Mouse (Mus musculus) small intestine, adult 2 months (tissue): ENCODE measurements at regions not wholly inside any gene's neighbourhood (a gene's known extent, or its start where the extent isn't known, plus 50 kb on each side); places are given as distances from the start of the nearest gene placed in this dataset.

ENCODE experiments used
- H3K27ac ChIP-seq: fragments of 200-500 bp; 2 replicates; pipeline ENCODE4 v1.5.1; 2012; ENCODE audit warnings: low read depth, low read length, control low read depth, inconsistent platforms; ENCODE audit not compliant: insufficient read depth
- H3K27me3 ChIP-seq: fragments of 200-500 bp; 2 replicates; pipeline ENCODE4 v1.6.1; 2012; ENCODE audit warnings: mild to moderate bottlenecking, moderate library complexity, low read length, inconsistent platforms; ENCODE audit not compliant: control insufficient read depth, insufficient read depth
- H3K36me3 ChIP-seq: fragments of 200-500 bp; 2 replicates; pipeline ENCODE4 v1.6.1; 2012; ENCODE audit warnings: mild to moderate bottlenecking, low read length, control low read depth, inconsistent platforms; ENCODE audit not compliant: control insufficient read depth, insufficient read depth
- H3K4me1 ChIP-seq: fragments of 200-500 bp; 2 replicates; pipeline ENCODE4 v1.6.1; 2012; ENCODE audit warnings: low read length, inconsistent platforms, mixed read lengths; ENCODE audit not compliant: control insufficient read depth, insufficient read depth, insufficient read length
- H3K4me3 ChIP-seq: fragments of 200-500 bp; 2 replicates; pipeline ENCODE4 v1.5.1; 2012; ENCODE audit warnings: low read depth, mild to moderate bottlenecking, control low read depth, inconsistent platforms, low read length, moderate library complexity
- CTCF ChIP-seq: fragments of 200-500 bp; IDR thresholded peaks from 2 replicates; pipeline ENCODE4 v1.5.1; 2012; ENCODE audit warnings: low read depth, mild to moderate bottlenecking, control low read depth, inconsistent platforms, low read length, moderate library complexity, mixed read lengths; ENCODE audit not compliant: insufficient replicate concordance, insufficient read length; ENCODE audit errors: extremely low read depth
- POLR2A ChIP-seq: fragments of 200-500 bp; IDR thresholded peaks from 2 replicates; pipeline ENCODE4 v1.6.1; 2012; ENCODE audit warnings: low read depth, mild to moderate bottlenecking, control low read depth, inconsistent platforms, low read length, moderate library complexity
- WGBS: fragments of 180-500 bp; shearing (Covaris S2); methylation state at CpG from one replicate; pipeline ENCODE4 v1.1.7; 2018; 5-methylcytosine and 5-hydroxymethylcytosine counted together

DNA sequence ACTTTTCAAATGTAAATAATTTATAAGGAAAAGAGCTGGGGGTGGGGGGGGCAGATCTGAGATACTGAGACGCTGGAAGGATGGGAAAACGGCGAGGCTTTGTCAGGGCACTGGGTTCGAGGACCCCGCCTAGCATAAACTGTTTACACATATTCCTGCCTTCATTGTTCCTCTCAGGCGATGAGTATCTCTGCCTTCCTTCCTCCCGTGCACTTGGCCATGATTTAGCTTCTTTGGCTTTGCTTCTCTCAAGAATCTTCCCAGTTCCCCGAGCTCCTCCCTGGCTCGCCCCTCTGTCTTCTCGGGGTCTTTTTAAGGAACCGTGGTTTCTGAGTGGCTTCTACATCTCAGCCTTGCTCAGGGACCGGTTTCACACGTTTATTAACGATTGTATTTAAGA is 127.3 kb upstream of the Zeb2 start:
- TF ChIP-seq POLR2A (no peak), CTCF (no peak)
- Histone ChIP-seq H3K27ac (0 out of 2 replicates have a peak overlapping the region, but pooled peaks have one; percentile 16), H3K4me1 (peaks cover 2% of the 10 kb centered on the region; the same call in 1 of the 2 replicates), H3K4me3 (peak overlapping the region; percentile 5; the same call in 1 of the 2 replicates), H3K27me3 (no peaks in the 10 kb centered on the region), H3K36me3 (no peaks in the 10 kb centered on the region)
- 78% methylated on average over 14 of the region's 14 CpGs for WGBS

DNA sequence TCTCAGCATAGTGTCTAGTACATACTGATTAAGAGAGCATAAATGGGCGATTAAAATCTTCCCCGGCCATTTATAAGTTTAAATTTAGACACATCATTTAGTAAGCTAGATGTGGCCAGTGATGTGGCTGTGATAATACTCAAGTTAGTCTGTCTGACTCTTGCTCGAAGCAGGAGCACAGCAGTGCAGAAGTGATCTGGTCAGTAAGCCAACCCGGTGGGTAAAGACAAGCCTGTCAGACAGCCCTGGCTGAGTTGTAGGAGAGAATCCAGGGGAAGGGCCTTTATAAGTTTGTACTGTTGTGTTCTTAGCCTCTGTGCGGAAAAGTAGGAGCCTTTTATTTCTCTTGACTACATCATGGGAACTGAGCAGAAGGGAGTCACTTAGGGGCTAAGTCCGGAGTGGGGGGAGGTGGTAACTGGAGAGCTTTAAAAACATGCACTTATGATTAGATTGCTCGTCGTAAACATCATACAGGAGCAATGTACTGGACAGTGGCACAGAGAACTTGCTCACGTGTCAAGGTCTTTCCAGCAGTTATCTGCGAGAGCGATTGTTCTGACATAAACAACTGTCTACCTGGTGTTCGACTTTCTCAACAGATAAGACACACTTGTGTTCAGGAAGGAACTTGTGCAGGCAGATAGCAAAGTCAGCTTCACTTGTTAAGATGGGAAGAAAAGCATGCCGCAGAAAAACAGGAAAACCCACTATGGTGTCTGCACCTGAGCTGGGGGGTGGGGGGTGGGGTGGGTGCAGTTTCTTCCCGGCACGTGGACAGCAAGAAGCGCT is 122.5 kb upstream of the Zeb2 start:
- peak overlapping the region; percentile 77 for H3K27ac ChIP-seq

DNA sequence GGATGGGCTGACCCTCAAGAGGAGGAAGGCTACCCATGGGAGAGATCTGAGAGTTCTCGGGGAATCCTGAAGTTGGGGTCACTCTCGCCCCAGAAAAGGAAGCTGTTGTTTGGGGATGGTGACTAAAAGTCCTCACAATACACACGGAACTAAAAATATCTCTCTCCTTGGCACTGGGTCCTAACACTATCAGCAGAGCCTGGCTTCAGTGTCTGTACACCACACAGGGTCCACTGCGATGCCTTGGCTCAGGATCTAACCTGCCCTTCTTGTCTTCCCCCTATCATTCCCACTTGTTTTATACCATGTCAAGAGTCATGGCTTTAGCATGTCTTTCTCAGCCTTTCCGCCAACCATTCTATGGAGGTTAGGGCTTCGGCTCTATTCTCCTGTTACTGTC is 121.8 kb upstream of the Zeb2 start:
- Histone ChIP-seq H3K4me3 (no peak overlapping the region), H3K27me3 (no peaks in the 10 kb centered on the region), H3K36me3 (no peaks in the 10 kb centered on the region), H3K27ac (peak overlapping the region; percentile 17; the same call in 1 of the 2 replicates), H3K4me1 (peaks cover 12% of the 10 kb centered on the region; the same call in 1 of the 2 replicates)
- WGBS = 83% methylated on average over 6 of the region's 6 CpGs
- no peak for TF ChIP-seq POLR2A
- TF ChIP-seq CTCF = no peak

More for the DNA sequence above, 122.5 kb upstream of the Zeb2 start:
- no peak for TF ChIP-seq CTCF
- TF ChIP-seq POLR2A = no peak
- WGBS = 29% methylated on average over 16 of the region's 16 CpGs
- Histone ChIP-seq H3K27me3 (no peaks in the 10 kb centered on the region), H3K36me3 (no peaks in the 10 kb centered on the region), H3K4me3 (no peak overlapping the region), H3K4me1 (peaks cover 8% of the 10 kb centered on the region; the same call in 1 of the 2 replicates)

DNA sequence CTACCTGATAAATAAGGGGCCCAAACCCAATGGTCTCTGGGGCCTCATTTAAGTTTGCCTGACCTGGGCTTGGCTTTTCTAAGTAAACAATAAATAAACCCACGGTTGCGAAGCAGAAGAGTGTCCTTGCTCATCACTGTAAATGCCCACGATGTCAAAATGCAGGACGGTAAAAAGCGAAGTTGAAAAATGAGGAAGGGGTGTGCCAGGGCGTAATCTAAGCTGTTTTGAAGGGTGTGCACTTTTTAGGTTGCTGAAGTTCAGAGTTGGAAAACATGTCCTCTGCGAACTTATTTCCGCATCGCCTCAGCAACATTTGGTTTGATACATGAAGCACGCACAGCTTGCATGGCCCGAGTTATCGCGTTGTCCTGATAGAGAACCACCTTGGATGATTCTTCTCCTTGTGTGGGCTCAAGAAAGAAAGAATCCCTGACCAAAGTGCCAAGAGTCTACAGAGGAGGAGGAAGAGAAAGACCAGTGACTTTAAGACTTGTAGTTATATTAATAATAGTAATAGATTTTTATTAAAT is 119.0 kb upstream of the Zeb2 start:
- no peaks in the 10 kb centered on the region for H3K36me3 ChIP-seq
- 86% methylated on average over 13 of the region's 13 CpGs for WGBS
- H3K27ac ChIP-seq = no peak overlapping the region
- H3K4me1 ChIP-seq = peaks cover 12% of the 10 kb centered on the region; the same call in 1 of the 2 replicates
- H3K27me3 ChIP-seq = no peaks in the 10 kb centered on the region
- TF ChIP-seq CTCF (no peak), POLR2A (no peak)
- no peak overlapping the region for H3K4me3 ChIP-seq

DNA sequence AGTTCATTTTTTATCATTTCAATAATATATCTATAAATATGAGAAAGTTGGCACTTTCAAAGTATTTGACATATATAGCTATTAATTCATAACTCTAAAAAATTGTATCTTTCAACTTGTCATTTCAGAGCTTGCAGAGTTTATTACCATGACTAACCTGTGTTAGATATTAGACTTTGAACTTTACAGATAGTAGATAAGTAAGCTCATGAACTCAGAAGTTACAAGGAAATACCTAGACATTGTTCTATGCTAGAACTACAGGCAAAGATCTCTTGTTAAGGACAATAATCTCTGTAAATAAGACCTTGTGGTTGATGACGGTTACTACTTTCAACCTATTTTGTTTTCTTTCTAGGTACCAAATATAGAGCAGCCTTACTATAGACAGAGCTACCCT is 117.0 kb upstream of the Zeb2 start:
- peaks cover 9% of the 10 kb centered on the region; the same call in 1 of the 2 replicates for H3K4me1 ChIP-seq
- no peak overlapping the region for H3K4me3 ChIP-seq
- 35% methylated on average over 1 of the region's 1 CpGs for WGBS
- TF ChIP-seq CTCF (no peak), POLR2A (no peak)
- no peaks in the 10 kb centered on the region for H3K27me3 ChIP-seq
- no peak overlapping the region for H3K27ac ChIP-seq
- no peaks in the 10 kb centered on the region for H3K36me3 ChIP-seq

DNA sequence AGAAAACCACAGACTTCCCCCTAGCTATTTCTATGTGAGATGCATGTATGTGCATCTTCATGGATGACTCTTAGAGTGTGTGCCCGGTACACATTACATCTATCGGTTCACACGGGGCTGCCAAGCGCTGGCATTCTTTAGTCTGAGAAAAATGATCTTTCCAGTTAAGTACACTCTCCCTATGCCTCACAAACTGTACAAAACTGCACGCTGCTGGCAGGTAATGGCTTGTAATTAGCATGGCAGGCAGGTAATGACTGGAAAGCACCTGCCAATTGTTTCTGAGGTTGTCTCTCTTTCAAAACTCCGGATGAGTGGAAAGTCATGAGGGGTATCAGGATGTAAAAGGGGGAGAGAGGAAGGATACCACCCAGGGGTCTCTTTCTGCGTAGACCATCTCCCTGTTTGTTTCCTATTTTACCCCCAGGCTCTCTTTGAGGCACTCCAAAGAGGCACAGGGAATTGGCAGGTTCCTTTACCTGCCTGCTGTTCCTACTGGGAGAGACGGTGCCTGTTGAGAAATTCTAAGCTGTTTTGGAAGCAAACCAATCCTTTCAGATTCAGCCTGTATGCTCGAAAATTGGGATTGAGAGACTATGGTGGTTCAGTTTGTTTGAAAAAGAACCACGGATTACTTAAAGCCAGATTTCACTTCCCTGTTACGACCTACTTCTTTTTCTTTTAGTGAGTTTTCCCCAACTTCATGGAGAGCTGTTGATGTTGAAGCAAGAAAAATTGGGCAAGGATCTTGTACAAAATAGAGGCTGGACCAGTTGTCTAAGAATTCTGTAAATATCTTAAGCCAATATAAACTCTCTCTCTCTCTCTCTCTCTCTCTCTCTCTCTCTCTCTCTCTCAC is 113.4 kb upstream of the Zeb2 start:
- H3K27ac ChIP-seq = no peak overlapping the region
- H3K27me3 ChIP-seq = no peaks in the 10 kb centered on the region
- WGBS = 80% methylated on average over 11 of the region's 11 CpGs
- no peak overlapping the region for H3K4me3 ChIP-seq
- no peaks in the 10 kb centered on the region for H3K36me3 ChIP-seq
- H3K4me1 ChIP-seq = peaks cover 9% of the 10 kb centered on the region; the same call in 1 of the 2 replicates
- TF ChIP-seq CTCF (no peak), POLR2A (no peak)

DNA sequence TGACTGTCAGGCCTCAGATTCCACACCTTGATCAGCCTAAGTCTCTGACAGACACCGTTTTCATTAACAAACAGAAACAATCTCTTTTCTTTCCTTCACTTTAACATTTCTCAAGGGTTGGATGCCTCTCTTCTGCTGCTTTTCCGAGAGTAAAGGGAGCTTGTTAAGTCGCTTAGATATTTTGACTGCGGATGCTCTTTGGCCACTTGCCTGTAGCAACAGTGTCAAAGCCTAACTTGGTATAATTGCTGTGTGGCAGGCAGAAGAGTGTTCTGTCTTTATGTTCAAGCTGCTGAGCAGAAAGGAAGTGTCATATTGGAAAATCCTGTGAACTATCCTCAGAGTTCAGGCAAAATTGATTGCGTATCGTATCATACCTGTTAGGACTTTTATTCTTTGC is 112.3 kb upstream of the Zeb2 start:
- Histone ChIP-seq H3K27me3 (no peaks in the 10 kb centered on the region), H3K4me3 (no peak overlapping the region), H3K27ac (no peak overlapping the region), H3K36me3 (no peaks in the 10 kb centered on the region), H3K4me1 (peaks cover 2% of the 10 kb centered on the region; the same call in 1 of the 2 replicates)
- WGBS = 89% methylated on average over 6 of the region's 6 CpGs
- TF ChIP-seq POLR2A (no peak), CTCF (no peak)
